Mouse (Mus musculus) stomach, postnatal 0 days (tissue): ENCODE results near the gene Pcif1. TPM values are rescaled to one million over a fixed set of nuclear protein-coding genes. Genes with fewer than 3 reads are reported as not detected.

Experiments used
- ATAC-seq: fragments of 200-750 bp; cut with Nextera tagmentation; 2 replicates; pipeline ENCODE4 v1.8.0; 2017; ENCODE audit not compliant: low FRiP score, low TSS enrichment
- DNase-seq: peaks from one replicate; pipeline ENCODE4 v3.0.0-alpha.2; 2016; ENCODE audit warnings: low spot score
- H3K27ac ChIP-seq: fragments of 300-500 bp; sonication (generic); replicated peaks from 2 replicates; pipeline ENCODE4 v1.5.1; 2014; ENCODE audit warnings: mild to moderate bottlenecking, control low read depth
- H3K27me3 ChIP-seq: fragments of 300-500 bp; sonication (generic); 2 replicates; pipeline ENCODE4 v1.6.1; 2014; ENCODE audit warnings: low read length; ENCODE audit not compliant: control insufficient read depth, insufficient read depth
- H3K36me3 ChIP-seq: fragments of 300-500 bp; sonication (generic); 2 replicates; pipeline ENCODE4 v1.6.1; 2014; ENCODE audit warnings: low read length, mixed read lengths; ENCODE audit not compliant: control insufficient read depth, insufficient read depth
- H3K4me1 ChIP-seq: fragments of 300-500 bp; sonication (generic); replicated peaks from 2 replicates; pipeline ENCODE4 v1.6.1; 2014; ENCODE audit warnings: antibody characterized with exemption; ENCODE audit not compliant: control insufficient read depth, insufficient read depth
- H3K4me2 ChIP-seq: fragments of 300-500 bp; sonication (generic); replicated peaks from 2 replicates; pipeline ENCODE4 v1.6.1; 2014; ENCODE audit warnings: low read depth, mild to moderate bottlenecking, control low read depth, moderate library complexity
- H3K4me3 ChIP-seq: fragments of 300-500 bp; sonication (generic); 2 replicates; pipeline ENCODE4 v1.5.1; 2014; ENCODE audit warnings: low read depth, low read length, control low read depth
- H3K9ac ChIP-seq: fragments of 300-500 bp; sonication (generic); 2 replicates; pipeline ENCODE4 v1.6.1; 2014; ENCODE audit warnings: mild to moderate bottlenecking, low read length, control low read depth, mixed read lengths
- H3K9me3 ChIP-seq: fragments of 300-500 bp; sonication (generic); 2 replicates; pipeline ENCODE4 v1.6.1; 2016; ENCODE audit warnings: low read length; ENCODE audit not compliant: control insufficient read depth
- CTCF ChIP-seq: IDR thresholded peaks from 2 replicates; pipeline ENCODE4 v1.5.1; 2016; ENCODE audit warnings: antibody characterized with exemption, low read depth, mild to moderate bottlenecking, moderate library complexity
- EP300 ChIP-seq: optimal IDR thresholded peaks from 2 replicates; pipeline ENCODE3; 2016; ENCODE audit warnings: antibody characterized with exemption
- WGBS: fragments of 180-500 bp; shearing (Covaris S2); extraction: QIAGEN DNeasy Blood & Tissue Kit; methylation state at CpG from one replicate; pipeline ENCODE4 v1.1.7; 2014; 5-methylcytosine and 5-hydroxymethylcytosine counted together
- polyA plus RNA-seq: library from polyadenylated mRNA; unstranded; fragments of >200 nt; fragmentation: Nextera tagmentation; extraction: Ambion mirVana; gene quantifications from 2 replicates; pipeline ENCODE4 v1.2.1, GENCODE M21; 2015

Pcif1 gene
- polyA plus RNA-seq, 1 experiment from 2014 or later: 51.4 TPM

GRCm38 (mm10) chr2:164901380-164901779, 22.3 kb downstream of the Pcif1 start:
- Histone ChIP-seq H3K4me2 (no peak overlapping the region), H3K36me3 (peaks cover 72% of the 10 kb centered on the region), H3K9ac (no peak overlapping the region), H3K4me3 (no peak overlapping the region), H3K9me3 (no peaks in the 10 kb centered on the region; the same call in 1 of the 2 replicates), H3K27me3 (no peaks in the 10 kb centered on the region), H3K27ac (no peak overlapping the region), H3K4me1 (no peaks in the 10 kb centered on the region)
- ATAC-seq: no peak
- no peak for DNase-seq
- no peak for TF ChIP-seq CTCF
- no peak for TF ChIP-seq EP300
- 93% methylated on average over 13 of the region's 13 CpGs for WGBS

GRCm38 (mm10) chr2:164903496-164903895, 24.4 kb downstream of the Pcif1 start:
- TF ChIP-seq CTCF: no peak
- no peak for TF ChIP-seq EP300
- no peaks in the 10 kb centered on the region; the same call in 1 of the 2 replicates for H3K9me3 ChIP-seq
- peaks cover 69% of the 10 kb centered on the region for H3K36me3 ChIP-seq
- no peak overlapping the region for H3K9ac ChIP-seq
- H3K4me1 ChIP-seq: no peaks in the 10 kb centered on the region
- H3K27me3 ChIP-seq: no peaks in the 10 kb centered on the region
- DNase-seq (no peak), ATAC-seq (no peak)
- no peak overlapping the region for H3K4me3 ChIP-seq
- 44% methylated on average over 1 of the region's 1 CpGs for WGBS
- H3K4me2 ChIP-seq: no peak overlapping the region
- no peak overlapping the region for H3K27ac ChIP-seq

GRCm38 (mm10) chr2:164906071-164906470, 27.0 kb downstream of the Pcif1 start:
- no peak for DNase-seq
- no peak for ATAC-seq
- Histone ChIP-seq H3K4me1 (no peaks in the 10 kb centered on the region), H3K4me3 (no peak overlapping the region), H3K27ac (no peak overlapping the region), H3K27me3 (no peaks in the 10 kb centered on the region), H3K9me3 (no peaks in the 10 kb centered on the region; the same call in 1 of the 2 replicates), H3K9ac (no peak overlapping the region), H3K4me2 (no peak overlapping the region), H3K36me3 (peaks cover 57% of the 10 kb centered on the region)
- WGBS: over 99% methylated on average over 4 of the region's 4 CpGs
- TF ChIP-seq EP300 (no peak), CTCF (peak; percentile 50)

- Histone ChIP-seq H3K4me2 (no peak overlapping the region), H3K4me1 (no peaks in the 10 kb centered on the region), H3K27ac (no peak overlapping the region), H3K9ac (no peak overlapping the region), H3K27me3 (no peaks in the 10 kb centered on the region), H3K9me3 (no peaks in the 10 kb centered on the region; the same call in 1 of the 2 replicates), H3K4me3 (no peak overlapping the region), H3K36me3 (peaks cover 43% of the 10 kb centered on the region)
- no peak for ATAC-seq
- WGBS: 95% methylated on average over 12 of the region's 12 CpGs
- no peak for DNase-seq
- TF ChIP-seq CTCF (no peak), EP300 (no peak)
Observed at GRCm38 (mm10) chr2:164907511-164907910, 28.4 kb downstream of the Pcif1 start.

DNA sequence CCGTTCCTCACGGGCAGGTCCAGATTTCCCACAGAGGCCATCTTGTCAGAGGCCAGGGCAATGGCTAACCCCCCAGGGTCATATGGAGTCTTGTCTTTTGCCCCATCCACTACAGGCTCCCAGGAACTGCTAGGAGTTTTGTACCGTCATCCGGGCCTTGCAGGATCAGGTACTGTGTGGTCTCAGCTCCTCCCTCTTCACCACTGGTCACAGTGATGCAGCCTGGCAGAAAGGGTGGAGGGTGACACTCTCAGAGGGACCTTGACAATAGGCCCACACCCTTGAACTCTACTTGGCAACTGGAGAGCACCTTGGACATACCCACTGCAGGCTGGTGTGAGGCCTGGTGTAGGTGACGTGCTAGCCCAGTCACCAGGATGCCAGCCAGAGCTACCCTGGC, 28.9 kb downstream of the Pcif1 start:
- WGBS: 97% methylated on average over 5 of the region's 5 CpGs
- H3K9me3 ChIP-seq: no peaks in the 10 kb centered on the region; the same call in 1 of the 2 replicates
- no peaks in the 10 kb centered on the region for H3K27me3 ChIP-seq
- H3K36me3 ChIP-seq: peaks cover 39% of the 10 kb centered on the region
- H3K4me1 ChIP-seq: no peaks in the 10 kb centered on the region
- DNase-seq (no peak), ATAC-seq (no peak)
- no peak for TF ChIP-seq CTCF
- TF ChIP-seq EP300: no peak
- H3K4me2 ChIP-seq: no peak overlapping the region
- no peak overlapping the region for H3K27ac ChIP-seq
- no peak overlapping the region for H3K9ac ChIP-seq
- no peak overlapping the region for H3K4me3 ChIP-seq

DNA sequence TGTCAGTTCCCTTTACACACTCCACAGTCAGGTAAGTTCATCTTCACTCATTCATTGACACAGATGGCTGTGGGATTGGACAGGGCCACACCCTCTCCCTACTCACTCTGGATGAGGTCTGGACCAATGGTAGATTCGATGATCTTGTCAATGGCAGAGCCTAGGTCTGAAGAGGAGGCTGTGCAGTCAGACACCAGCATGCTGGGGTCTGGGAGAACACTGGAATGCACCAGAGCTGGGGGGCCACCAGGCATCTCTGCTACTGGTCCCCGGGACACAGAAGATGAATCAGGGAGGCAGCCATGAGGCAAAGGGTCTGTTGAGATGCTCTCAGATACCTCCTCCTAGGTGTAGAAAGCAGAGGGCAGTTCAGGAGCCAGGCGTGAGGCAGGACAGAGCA, 30.0 kb downstream of the Pcif1 start:
- Histone ChIP-seq H3K4me3 (no peak overlapping the region), H3K4me1 (no peaks in the 10 kb centered on the region), H3K9me3 (no peaks in the 10 kb centered on the region; the same call in 1 of the 2 replicates), H3K27me3 (no peaks in the 10 kb centered on the region), H3K9ac (no peak overlapping the region), H3K4me2 (no peak overlapping the region), H3K27ac (no peak overlapping the region), H3K36me3 (peaks cover 34% of the 10 kb centered on the region)
- TF ChIP-seq EP300 (no peak), CTCF (no peak)
- no peak for DNase-seq
- WGBS: 93% methylated on average over 3 of the region's 3 CpGs
- ATAC-seq: no peak
